Mouse (Mus musculus): ENCODE data around the gene Ror2.
A peak's percentile ranks its signal among the peaks of the same experiment; 100 is the strongest.

The Ror2 gene

GRCm38 (mm10) chr13:53271595-53271994 lies 14.3 kb downstream of the Ror2 start:
- DNase-seq (ENCODE audit: low spot score in 2 of 2), result no peak

GRCm38 (mm10) chr13:53270549-53270948 lies 15.4 kb downstream of the Ror2 start:
- DNase-seq (ENCODE audit: low spot score in 2 of 2), result peak in 1 of 2 experiments; percentile 26

GRCm38 (mm10) chr13:53268541-53268940 lies 17.4 kb downstream of the Ror2 start:
- DNase-seq (ENCODE audit: low spot score in 2 of 2), result no peak

- DNase-seq (ENCODE audit: low spot score in 2 of 2), result no peak
Observed at GRCm38 (mm10) chr13:53267849-53268248, 18.1 kb downstream of the Ror2 start.

GRCm38 (mm10) chr13:53267155-53267554 lies 18.8 kb downstream of the Ror2 start:
- no peak for DNase-seq (ENCODE audit: low spot score in 2 of 2)

- DNase-seq (ENCODE audit: low spot score in 2 of 2), result no peak
Observed at GRCm38 (mm10) chr13:53266543-53266951, 19.4 kb downstream of the Ror2 start.

- DNase-seq (ENCODE audit: low spot score in 2 of 2), result no peak
Observed at GRCm38 (mm10) chr13:53264896-53265295, 21.0 kb downstream of the Ror2 start.

GRCm38 (mm10) chr13:53262509-53263250 lies 23.2 kb downstream of the Ror2 start:
- DNase-seq (ENCODE audit: low spot score in 2 of 2), result no peak

GRCm38 (mm10) chr13:53261106-53261771 lies 24.7 kb downstream of the Ror2 start:
- DNase-seq (ENCODE audit: low spot score in 2 of 2), result no peak

GRCm38 (mm10) chr13:53258943-53259342 lies 27.0 kb downstream of the Ror2 start:
- no peak for DNase-seq (ENCODE audit: low spot score in 2 of 2)

GRCm38 (mm10) chr13:53258497-53258896 lies 27.4 kb downstream of the Ror2 start:
- DNase-seq (ENCODE audit: low spot score in 2 of 2), result no peak

GRCm38 (mm10) chr13:53253255-53253654 lies 32.7 kb downstream of the Ror2 start:
- no peak for DNase-seq (ENCODE audit: low spot score in 2 of 2)

GRCm38 (mm10) chr13:53248586-53249401 lies 37.1 kb downstream of the Ror2 start:
- DNase-seq (ENCODE audit: low spot score in 2 of 2), result peak; percentile 18 to 20

- DNase-seq (ENCODE audit: low spot score in 2 of 2), result no peak
Observed at GRCm38 (mm10) chr13:53248080-53248479, 37.8 kb downstream of the Ror2 start.

GRCm38 (mm10) chr13:53247175-53247574 lies 38.7 kb downstream of the Ror2 start:
- no peak for DNase-seq (ENCODE audit: low spot score in 2 of 2)

- DNase-seq (ENCODE audit: low spot score in 2 of 2), result no peak
Observed at GRCm38 (mm10) chr13:53244151-53244550, 41.8 kb downstream of the Ror2 start.

GRCm38 (mm10) chr13:53237455-53237854 lies 48.5 kb downstream of the Ror2 start:
- no peak for DNase-seq (ENCODE audit: low spot score in 2 of 2)

- DNase-seq (ENCODE audit: low spot score in 2 of 2), result no peak
Observed at GRCm38 (mm10) chr13:53236434-53237401, 49.2 kb downstream of the Ror2 start.

GRCm38 (mm10) chr13:53235953-53236352 lies 50.0 kb downstream of the Ror2 start:
- no peak for DNase-seq (ENCODE audit: low spot score in 2 of 2)

- no peak for DNase-seq (ENCODE audit: low spot score in 2 of 2)
Observed at GRCm38 (mm10) chr13:53234844-53235243, 51.1 kb downstream of the Ror2 start.

All from right cerebral cortex, adult 2 months (tissue).